Mouse (Mus musculus) forebrain, postnatal 0 days (tissue): ENCODE results near the gene Slc25a26. TPM values are rescaled to one million over a fixed set of nuclear protein-coding genes. Genes with fewer than 3 reads are reported as not detected.

Experiments used
- ATAC-seq: fragments of 200-750 bp; cut with Nextera tagmentation; 2 replicates; pipeline ENCODE4 v1.8.0; 2017; ENCODE audit warnings: mild to moderate bottlenecking, moderate library complexity
- DNase-seq: peaks from one replicate; pipeline ENCODE4 v3.0.0-alpha.2; 2015
- H3K27ac ChIP-seq: fragments of 300-500 bp; sonication (generic); 2 replicates; pipeline ENCODE4 v1.5.1; 2014; ENCODE audit warnings: low read depth, mild to moderate bottlenecking, antibody characterized with exemption, low read length, moderate library complexity, mixed read lengths
- H3K27me3 ChIP-seq: fragments of 300-500 bp; sonication (generic); 2 replicates; pipeline ENCODE4 v1.6.1; 2014; ENCODE audit warnings: mild to moderate bottlenecking, low read length, mixed read lengths; ENCODE audit not compliant: insufficient read depth
- H3K36me3 ChIP-seq: fragments of 300-500 bp; sonication (generic); 2 replicates; pipeline ENCODE4 v1.6.1; 2014; ENCODE audit warnings: mild to moderate bottlenecking, moderate library complexity; ENCODE audit not compliant: insufficient read depth
- H3K4me1 ChIP-seq: fragments of 300-500 bp; sonication (generic); 2 replicates; pipeline ENCODE4 v1.6.1; 2014; ENCODE audit warnings: antibody characterized with exemption; ENCODE audit not compliant: insufficient read depth
- H3K4me2 ChIP-seq: fragments of 300-500 bp; sonication (generic); 2 replicates; pipeline ENCODE4 v1.6.1; 2014; ENCODE audit warnings: low read depth, mild to moderate bottlenecking, moderate library complexity
- H3K4me3 ChIP-seq: fragments of 300-500 bp; sonication (generic); 2 replicates; pipeline ENCODE4 v1.5.1; 2014; ENCODE audit warnings: low read depth, low read length, mixed read lengths
- H3K9ac ChIP-seq: fragments of 300-500 bp; sonication (generic); 2 replicates; pipeline ENCODE4 v1.6.1; 2014; ENCODE audit warnings: mild to moderate bottlenecking
- H3K9me3 ChIP-seq: fragments of 300-500 bp; sonication (generic); 2 replicates; pipeline ENCODE4 v1.6.1; 2016; ENCODE audit warnings: low read length
- CTCF ChIP-seq: sonication (generic); IDR thresholded peaks from 2 replicates; pipeline ENCODE4 v1.5.1; 2016; ENCODE audit warnings: antibody characterized with exemption, control low read depth, low read depth
- WGBS: fragments of 180-500 bp; shearing (Covaris S2); extraction: QIAGEN DNeasy Blood & Tissue Kit; methylation state at CpG from one replicate; pipeline ENCODE4 v1.1.7; 2014; 5-methylcytosine and 5-hydroxymethylcytosine counted together
- polyA plus RNA-seq: library from polyadenylated mRNA; unstranded; fragments of >200 nt; fragmentation: Nextera tagmentation; extraction: Ambion mirVana; gene quantifications from 2 replicates; pipeline ENCODE4 v1.2.1, GENCODE M21; 2015
- total RNA-seq: library from RNA; depleted of rRNA; stranded (reverse); fragments of >200 nt; gene quantifications from 2 replicates; pipeline ENCODE4 v1.2.3, GENCODE M21; 2014

Gene Slc25a26
- total and polyA plus RNA-seq, 2 experiments from 2014 or later, result 8.0 to 8.7 TPM

DNA sequence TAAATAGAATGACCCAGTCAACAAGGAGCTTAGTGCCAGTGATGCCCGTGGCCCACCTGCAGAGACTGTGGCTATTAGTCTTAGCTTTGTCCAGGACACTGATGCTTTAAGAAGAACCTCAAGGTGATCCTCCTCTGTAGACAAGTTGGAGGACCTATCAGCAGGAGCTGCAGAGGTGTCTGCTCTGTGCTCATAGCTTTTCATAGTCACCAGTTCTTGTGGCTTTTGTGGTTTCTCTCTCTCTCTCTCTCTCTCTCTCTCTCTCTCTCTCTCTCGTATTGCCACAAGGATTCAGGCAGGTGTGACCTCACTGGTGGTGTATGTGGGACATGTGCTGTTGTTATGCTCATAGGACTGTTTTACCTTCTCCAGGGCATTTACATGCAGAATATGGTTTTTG, 8.7 kb downstream of the Slc25a26 start:
- 76% methylated on average over 2 of the region's 2 CpGs for WGBS
- no peak for TF ChIP-seq CTCF
- no peak for ATAC-seq
- H3K4me3 ChIP-seq, result no peak overlapping the region
- H3K27ac ChIP-seq, result no peak overlapping the region
- no peaks in the 10 kb centered on the region for H3K27me3 ChIP-seq
- H3K36me3 ChIP-seq, result 0 out of 2 replicates have a peak, but pooled peaks cover 4% of the 10 kb centered on the region
- no peak overlapping the region for H3K4me2 ChIP-seq
- no peaks in the 10 kb centered on the region for H3K9me3 ChIP-seq
- H3K9ac ChIP-seq, result no peak overlapping the region
- no peak for DNase-seq
- no peaks in the 10 kb centered on the region for H3K4me1 ChIP-seq

DNA sequence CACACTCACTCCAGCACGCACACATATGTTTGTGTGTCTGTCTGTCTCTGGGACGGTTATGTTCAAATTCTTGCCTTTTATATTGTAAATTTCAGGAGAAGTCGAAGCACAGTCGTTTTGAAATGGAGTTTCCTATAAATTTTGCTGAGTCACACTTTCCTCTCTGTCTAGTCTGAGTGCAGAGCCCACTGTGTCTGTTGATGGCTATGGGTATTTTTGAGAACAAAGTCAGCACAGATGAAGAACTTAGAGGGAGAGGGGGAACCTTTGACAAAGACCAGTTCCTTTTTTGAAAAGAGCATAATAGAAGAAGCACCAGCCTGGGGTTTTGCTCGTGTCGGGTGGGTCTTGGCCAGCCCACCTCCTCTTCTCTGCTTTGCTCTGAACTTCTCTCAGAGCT, 9.1 kb downstream of the Slc25a26 start:
- no peak overlapping the region for H3K4me2 ChIP-seq
- H3K4me3 ChIP-seq, result no peak overlapping the region
- 0 out of 2 replicates have a peak, but pooled peaks cover 4% of the 10 kb centered on the region for H3K36me3 ChIP-seq
- no peaks in the 10 kb centered on the region for H3K4me1 ChIP-seq
- TF ChIP-seq CTCF, result no peak
- 83% methylated on average over 6 of the region's 6 CpGs for WGBS
- ATAC-seq (no peak), DNase-seq (no peak)
- H3K27ac ChIP-seq, result no peak overlapping the region
- H3K27me3 ChIP-seq, result no peaks in the 10 kb centered on the region
- H3K9ac ChIP-seq, result no peak overlapping the region
- H3K9me3 ChIP-seq, result no peaks in the 10 kb centered on the region

- no peak for TF ChIP-seq CTCF
- no peaks in the 10 kb centered on the region for H3K9me3 ChIP-seq
- WGBS, result 94% methylated on average over 6 of the region's 6 CpGs
- no peak for ATAC-seq
- H3K27ac ChIP-seq, result no peak overlapping the region
- H3K4me2 ChIP-seq, result no peak overlapping the region
- no peaks in the 10 kb centered on the region for H3K4me1 ChIP-seq
- no peak overlapping the region for H3K4me3 ChIP-seq
- DNase-seq, result no peak
- no peak overlapping the region for H3K9ac ChIP-seq
- H3K27me3 ChIP-seq, result no peaks in the 10 kb centered on the region
- H3K36me3 ChIP-seq, result no peaks in the 10 kb centered on the region
Observed at GRCm38 (mm10) chr6:94518171-94518570, 18.0 kb downstream of the Slc25a26 start.

- ATAC-seq, result no peak
- peak; percentile 82 for DNase-seq
- no peak overlapping the region for H3K27ac ChIP-seq
Observed at GRCm38 (mm10) chr6:94524335-94524734, 24.2 kb downstream of the Slc25a26 start.

DNA sequence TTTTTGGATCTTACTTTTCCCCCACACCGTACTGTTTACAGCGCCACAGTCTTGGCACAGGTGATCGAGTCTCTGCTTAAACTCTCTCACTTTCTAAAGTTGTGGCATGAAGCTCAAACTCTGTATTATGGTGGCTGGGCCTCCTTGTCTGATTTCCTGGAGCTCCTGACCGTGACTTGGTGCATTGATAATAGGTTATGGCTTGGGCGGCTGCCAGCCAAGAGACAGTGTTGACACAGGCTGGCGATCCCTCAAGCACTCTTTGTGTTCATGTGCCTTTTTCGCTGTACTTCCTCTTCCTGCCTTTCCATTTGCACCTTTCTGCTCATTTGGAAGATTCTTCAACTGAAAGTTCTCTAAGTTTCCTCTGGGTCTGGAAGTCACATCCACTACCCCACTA, 30.6 kb downstream of the Slc25a26 start:
- H3K9me3 ChIP-seq, result no peaks in the 10 kb centered on the region
- H3K4me1 ChIP-seq, result no peaks in the 10 kb centered on the region
- no peak overlapping the region for H3K27ac ChIP-seq
- no peak overlapping the region for H3K4me2 ChIP-seq
- H3K9ac ChIP-seq, result no peak overlapping the region
- ATAC-seq, result no peak
- no peak for TF ChIP-seq CTCF
- no peak overlapping the region for H3K4me3 ChIP-seq
- no peaks in the 10 kb centered on the region for H3K27me3 ChIP-seq
- H3K36me3 ChIP-seq, result no peaks in the 10 kb centered on the region
- 70% methylated on average over 7 of the region's 7 CpGs for WGBS
- no peak for DNase-seq

More at GRCm38 (mm10) chr6:94524335-94524734, 24.2 kb downstream of the Slc25a26 start:
- no peaks in the 10 kb centered on the region for H3K36me3 ChIP-seq
- H3K9me3 ChIP-seq, result no peaks in the 10 kb centered on the region
- H3K4me2 ChIP-seq, result no peak overlapping the region
- TF ChIP-seq CTCF, result peak; percentile 73
- H3K27me3 ChIP-seq, result no peaks in the 10 kb centered on the region
- 33% methylated on average over 2 of the region's 2 CpGs for WGBS
- no peak overlapping the region for H3K9ac ChIP-seq
- no peak overlapping the region for H3K4me3 ChIP-seq
- no peaks in the 10 kb centered on the region for H3K4me1 ChIP-seq

DNA sequence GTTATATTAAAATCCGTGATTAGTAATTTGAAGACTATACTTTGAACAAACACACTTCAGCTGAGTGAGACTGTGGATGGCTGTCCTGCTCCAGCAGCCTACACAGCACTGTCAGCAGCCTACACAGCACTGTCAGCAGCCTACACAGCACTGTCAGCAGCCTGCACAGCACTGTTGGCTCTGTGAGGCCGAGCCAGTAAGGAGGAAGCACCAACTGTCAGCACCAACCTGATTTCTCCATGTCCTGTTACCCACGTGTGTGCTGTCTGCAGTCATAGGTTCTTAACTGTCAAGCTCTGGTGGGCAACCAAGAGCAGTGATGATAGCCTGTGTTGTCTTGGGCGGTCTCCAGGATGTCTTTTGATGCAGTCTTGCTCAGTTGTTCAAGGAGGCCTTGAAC, 32.0 kb downstream of the Slc25a26 start:
- TF ChIP-seq CTCF, result no peak
- no peaks in the 10 kb centered on the region for H3K27me3 ChIP-seq
- no peak overlapping the region for H3K27ac ChIP-seq
- no peak overlapping the region for H3K4me3 ChIP-seq
- H3K36me3 ChIP-seq, result 0 out of 2 replicates have a peak, but pooled peaks cover 4% of the 10 kb centered on the region
- 91% methylated on average over 4 of the region's 4 CpGs for WGBS
- ATAC-seq, result no peak
- no peaks in the 10 kb centered on the region for H3K4me1 ChIP-seq
- H3K4me2 ChIP-seq, result no peak overlapping the region
- no peaks in the 10 kb centered on the region for H3K9me3 ChIP-seq
- no peak for DNase-seq
- H3K9ac ChIP-seq, result no peak overlapping the region

DNA sequence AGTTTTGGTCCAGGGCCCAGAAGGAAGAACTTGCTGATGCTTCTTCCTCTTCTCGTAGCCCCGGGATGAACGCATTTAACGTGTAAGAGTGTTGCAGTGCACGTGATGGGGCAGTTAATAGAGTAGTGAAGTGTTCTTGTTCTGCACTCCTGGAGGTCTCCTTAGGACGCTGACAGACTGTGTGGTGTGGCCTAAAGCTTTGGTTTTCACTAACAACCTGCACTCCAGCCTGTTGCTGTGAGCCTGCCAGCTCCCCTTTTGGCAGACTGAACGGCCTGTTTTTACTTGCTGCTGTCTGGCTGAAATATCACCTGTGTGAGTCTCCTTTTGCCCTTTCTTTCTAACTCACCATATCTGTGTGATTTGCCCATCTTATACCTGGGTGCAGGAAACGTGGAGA, 36.3 kb downstream of the Slc25a26 start:
- no peak overlapping the region for H3K4me2 ChIP-seq
- DNase-seq (peak; percentile 32), ATAC-seq (no peak; the same call in 1 of the 2 replicates)
- H3K9ac ChIP-seq, result no peak overlapping the region
- no peaks in the 10 kb centered on the region for H3K9me3 ChIP-seq
- H3K4me3 ChIP-seq, result no peak overlapping the region
- no peaks in the 10 kb centered on the region for H3K4me1 ChIP-seq
- no peak overlapping the region for H3K27ac ChIP-seq
- 0 out of 2 replicates have a peak, but pooled peaks cover 4% of the 10 kb centered on the region for H3K36me3 ChIP-seq
- TF ChIP-seq CTCF, result no peak
- WGBS, result 38% methylated on average over 8 of the region's 8 CpGs
- H3K27me3 ChIP-seq, result no peaks in the 10 kb centered on the region

DNA sequence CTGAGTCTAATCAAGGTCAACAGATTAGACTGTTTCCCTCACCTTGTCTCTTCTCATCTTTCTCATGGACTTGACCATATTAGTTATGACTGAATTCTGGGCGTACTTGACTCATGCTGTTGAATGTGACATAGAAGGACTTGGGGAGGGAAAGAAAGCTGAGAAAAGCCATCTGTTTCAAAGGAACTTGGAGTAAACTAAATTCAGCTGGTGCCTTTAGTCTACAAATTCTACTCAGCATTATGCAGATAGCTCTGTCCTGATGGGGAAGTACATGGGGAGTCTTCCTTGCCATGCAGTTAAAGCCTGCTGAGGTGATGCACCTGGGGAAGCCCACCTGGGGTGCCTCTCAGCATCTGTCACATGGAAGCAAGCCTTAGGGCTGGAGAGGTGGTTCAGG, 37.5 kb downstream of the Slc25a26 start:
- Histone ChIP-seq H3K9ac (no peak overlapping the region), H3K36me3 (0 out of 2 replicates have a peak, but pooled peaks cover 4% of the 10 kb centered on the region), H3K4me2 (no peak overlapping the region), H3K4me1 (no peaks in the 10 kb centered on the region), H3K4me3 (no peak overlapping the region), H3K9me3 (no peaks in the 10 kb centered on the region), H3K27me3 (no peaks in the 10 kb centered on the region), H3K27ac (no peak overlapping the region)
- DNase-seq (peak; percentile 22), ATAC-seq (no peak)
- 79% methylated on average over 1 of the region's 1 CpGs for WGBS
- TF ChIP-seq CTCF, result no peak
